Mouse (Mus musculus) heart, adult 8-10 months (tissue): ENCODE measurements around the gene Ccnl2. TPM values are rescaled to one million over a fixed set of nuclear protein-coding genes. Genes with fewer than 3 reads are reported as not detected.
"Not testable (repeated sequence)": the region's sequence is repeated elsewhere in the genome, so short reads cannot be mapped to it uniquely, and the experiment has no call there.

ENCODE experiments used
- DNase-seq: peaks from one replicate; pipeline ENCODE4 v3.0.0; 2022; ENCODE audit warnings: low spot score
- total RNA-seq, 4 experiments: library from RNA; stranded (reverse); gene quantifications; 2 replicates each; pipeline ENCODE4 v1.2.4; 2022

Ccnl2 gene
- 10 to 100 TPM; 20.3 to 30.7 (median 26.2) TPM for total RNA-seq

DNA sequence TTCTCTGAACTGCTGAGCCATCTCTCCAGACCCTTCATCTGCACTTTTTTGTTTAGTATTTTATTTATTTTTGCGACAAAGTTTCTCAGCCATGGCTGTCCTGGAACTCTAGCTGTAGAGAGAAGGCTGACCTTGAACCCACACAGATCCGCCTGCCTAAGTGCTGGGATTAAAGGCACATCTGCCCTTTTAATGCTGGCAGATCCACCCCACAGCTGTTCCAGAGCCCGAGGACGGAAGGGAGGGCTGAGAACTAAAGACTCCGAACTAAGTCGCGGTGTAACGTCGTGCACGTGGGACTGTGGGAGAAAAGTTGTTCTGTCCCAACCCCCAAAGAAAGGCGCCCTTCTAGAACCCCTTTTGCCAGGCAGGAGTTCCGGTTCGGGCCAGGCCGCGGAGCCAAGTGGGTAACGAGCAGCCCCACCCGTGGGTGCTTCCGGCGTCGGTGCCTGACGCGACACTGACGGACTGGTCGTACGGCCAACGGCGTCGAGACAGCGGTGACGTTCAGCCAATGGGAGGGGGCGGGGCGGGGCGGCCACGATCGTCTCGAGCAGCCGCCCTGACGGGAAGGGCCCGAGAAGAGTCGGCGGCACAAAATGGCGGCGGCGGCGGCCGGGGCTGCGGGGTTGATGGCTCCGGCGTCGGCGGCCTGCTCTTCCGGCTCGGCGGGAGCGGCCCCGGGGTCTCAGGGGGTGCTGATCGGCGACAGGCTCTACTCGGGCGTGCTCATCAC is at the start of gene Ccnl2:
Gene Ccnl2, plus strand, starts transcription at position 561 of the 736 bp plus-strand sequence.
- DNase-seq, result peak; percentile 92

DNA sequence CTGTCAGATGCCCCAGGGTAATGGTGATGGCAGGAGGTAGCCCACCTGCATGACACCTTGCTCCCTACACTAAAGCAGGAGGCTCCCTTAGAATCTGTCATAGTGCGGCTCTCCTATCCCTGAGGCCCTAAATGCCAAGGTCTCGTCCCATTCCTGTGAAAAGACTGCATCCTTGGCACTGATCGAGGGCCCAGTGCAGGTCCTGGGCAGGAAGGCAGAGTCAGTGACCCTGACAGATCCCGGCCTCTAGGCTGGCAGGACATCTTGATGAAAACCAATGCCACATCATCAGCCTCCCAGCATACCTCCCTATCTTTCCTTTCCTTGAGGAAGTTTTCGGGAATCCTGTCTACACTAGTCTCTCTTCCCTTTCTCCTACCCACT is 42.8 kb upstream of the Ccnl2 start:
- no peak for DNase-seq

DNA sequence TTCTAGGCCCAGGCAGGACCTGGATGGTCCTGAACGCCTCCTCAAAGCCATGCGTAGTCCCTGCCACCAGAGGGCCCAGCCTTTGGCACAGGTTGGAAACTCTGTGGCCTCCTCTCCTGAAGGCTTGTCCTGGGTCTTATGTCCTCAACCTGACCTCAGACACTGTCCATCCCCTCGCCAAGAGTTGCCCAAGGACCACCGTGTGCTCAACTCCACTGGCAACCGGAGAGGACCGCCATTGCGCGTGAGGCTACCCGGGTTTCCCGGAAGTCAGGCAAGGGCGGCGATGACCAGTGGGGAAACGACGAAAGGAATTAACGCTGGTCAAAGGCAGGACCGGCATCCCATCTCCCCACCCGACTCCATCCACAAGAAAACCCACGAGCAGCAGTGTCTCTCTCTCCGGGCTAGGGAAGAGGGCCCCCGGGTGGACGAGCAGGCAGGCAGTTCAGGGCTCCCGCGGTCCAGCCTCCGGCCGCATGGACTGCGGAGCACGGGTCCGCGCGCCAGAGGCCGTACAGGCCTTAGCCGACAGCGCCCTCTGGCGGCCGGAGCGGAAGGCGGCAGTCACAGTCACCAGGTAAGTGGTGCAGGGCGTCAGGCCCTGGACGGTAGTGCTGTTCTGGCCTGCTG is 42.3 kb upstream of the Ccnl2 start:
- peak; percentile 88 for DNase-seq

GRCm38 (mm10) chr4:155770626-155771025 is 41.7 kb upstream of the Ccnl2 start:
- DNase-seq, result no peak

DNA sequence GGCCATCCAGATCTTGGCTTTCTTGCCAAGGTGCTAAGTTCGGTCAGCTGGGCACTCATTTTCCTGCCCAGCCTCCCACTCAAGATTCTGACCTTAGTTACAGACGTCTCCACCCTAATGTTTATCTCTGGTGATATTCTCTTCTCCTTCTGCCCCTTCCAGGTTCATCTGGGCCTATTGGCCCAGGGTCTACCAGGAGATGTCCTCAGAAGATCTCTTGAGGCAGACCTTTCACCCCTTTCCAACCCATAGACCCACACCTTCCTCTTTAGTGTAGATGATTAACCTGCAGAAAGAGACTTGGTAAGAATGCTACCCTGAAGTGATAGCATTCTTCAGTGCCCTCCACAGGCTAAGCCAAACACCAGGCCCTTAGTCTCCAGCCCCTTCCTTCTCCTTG is 40.6 kb upstream of the Ccnl2 start:
- DNase-seq, result no peak

DNA sequence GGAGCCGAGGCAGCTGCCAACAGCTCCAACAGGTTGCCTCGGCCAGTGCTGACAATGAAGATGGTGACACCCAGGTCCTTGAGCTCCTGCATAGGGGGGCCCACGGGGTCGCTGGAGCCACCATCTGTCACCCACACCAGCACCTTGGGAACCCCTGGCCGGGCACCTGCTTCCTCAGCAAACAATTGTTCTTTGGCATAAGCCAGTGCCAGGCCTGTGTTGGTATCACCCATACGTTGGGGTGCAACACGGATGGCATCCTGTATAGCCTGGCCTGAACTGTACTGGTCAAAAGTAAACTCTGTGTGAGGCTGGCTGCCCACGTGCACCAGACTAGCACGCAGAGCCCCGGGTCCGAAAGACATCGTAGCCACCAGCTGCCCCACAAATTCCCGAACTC is 39.5 kb upstream of the Ccnl2 start:
- DNase-seq, result no peak

- no peak for DNase-seq
Measured at GRCm38 (mm10) chr4:155773335-155774078, 38.8 kb upstream of the Ccnl2 start.

GRCm38 (mm10) chr4:155774280-155774754 is 38.0 kb upstream of the Ccnl2 start, which contains the start of gene Vwa1:
Gene Vwa1 (minus strand): TSS chr4:155774698.
- DNase-seq, result peak; percentile 92

DNA sequence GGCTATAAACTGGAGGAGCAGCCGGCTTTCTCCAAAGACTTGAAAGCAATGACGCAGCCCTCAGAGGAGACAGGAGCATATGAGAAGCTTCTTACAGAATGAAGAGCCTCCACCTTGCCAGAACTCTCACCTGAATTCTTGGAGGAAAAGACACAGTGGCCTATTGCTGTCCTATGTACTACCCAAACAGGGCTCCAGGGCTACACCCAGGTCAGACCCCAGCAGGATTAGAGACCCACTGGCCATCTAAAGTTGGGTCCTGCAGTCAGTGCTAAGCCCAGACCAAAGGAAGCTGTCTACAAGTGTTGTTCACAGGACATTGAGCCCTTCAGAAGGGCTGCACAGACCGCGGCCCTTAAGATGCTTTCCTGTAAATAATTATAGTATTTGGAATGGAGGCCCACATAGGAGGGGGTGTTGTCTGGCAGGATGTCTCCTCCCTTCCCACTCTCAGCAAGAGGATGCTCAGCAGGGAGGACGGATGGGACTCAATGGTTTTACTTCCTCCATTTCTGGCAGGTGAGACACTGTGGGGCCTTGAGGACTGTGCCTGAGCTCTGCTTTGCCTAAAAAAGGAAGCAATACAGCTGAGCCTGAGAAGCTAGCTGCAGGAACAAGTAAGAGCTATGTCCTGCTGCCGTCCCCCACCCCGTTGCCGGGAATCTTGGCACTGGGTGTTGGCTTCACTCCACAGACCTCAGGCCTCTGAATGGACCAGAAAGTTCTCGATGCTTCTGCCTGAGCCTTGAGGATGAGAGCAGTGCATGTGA is 37.1 kb upstream of the Ccnl2 start:
- DNase-seq, result peak; percentile 90

- peak; percentile 56 for DNase-seq
Measured at GRCm38 (mm10) chr4:155775855-155776254, 36.4 kb upstream of the Ccnl2 start.

DNA sequence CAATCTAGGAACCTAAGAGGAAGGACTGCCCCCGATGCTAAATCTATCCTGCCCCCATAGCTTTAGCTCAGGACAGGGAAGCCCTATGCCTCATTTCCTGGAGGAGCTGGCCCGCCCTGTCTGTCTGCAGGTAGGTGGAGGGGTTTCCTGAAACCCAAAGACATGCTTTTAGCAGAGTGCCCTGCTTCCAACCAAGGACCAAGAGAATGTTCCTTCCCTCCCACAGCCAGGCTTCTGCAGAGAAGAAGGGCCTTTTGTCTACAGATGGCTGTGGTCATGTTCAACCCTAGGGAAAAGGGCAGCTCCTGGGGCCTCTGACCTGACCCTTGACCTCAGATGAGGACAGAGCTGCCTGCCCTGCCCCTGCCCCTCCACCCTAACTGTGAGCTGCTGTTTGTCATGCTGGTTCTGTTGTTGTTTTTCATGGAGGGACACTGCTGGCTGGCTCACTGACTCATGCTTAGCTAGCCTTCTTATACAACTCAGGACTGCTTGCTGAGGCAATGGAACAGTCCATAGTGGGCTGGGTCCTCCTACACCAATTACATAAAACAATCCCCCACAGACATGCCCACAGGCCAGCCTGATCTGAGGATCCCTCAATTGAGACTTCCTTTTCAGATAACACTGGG is 35.5 kb upstream of the Ccnl2 start:
- no peak for DNase-seq

GRCm38 (mm10) chr4:155777816-155778215 is 34.5 kb upstream of the Ccnl2 start:
- no peak for DNase-seq

GRCm38 (mm10) chr4:155779498-155779897 is 32.8 kb upstream of the Ccnl2 start:
- DNase-seq, result no peak

DNA sequence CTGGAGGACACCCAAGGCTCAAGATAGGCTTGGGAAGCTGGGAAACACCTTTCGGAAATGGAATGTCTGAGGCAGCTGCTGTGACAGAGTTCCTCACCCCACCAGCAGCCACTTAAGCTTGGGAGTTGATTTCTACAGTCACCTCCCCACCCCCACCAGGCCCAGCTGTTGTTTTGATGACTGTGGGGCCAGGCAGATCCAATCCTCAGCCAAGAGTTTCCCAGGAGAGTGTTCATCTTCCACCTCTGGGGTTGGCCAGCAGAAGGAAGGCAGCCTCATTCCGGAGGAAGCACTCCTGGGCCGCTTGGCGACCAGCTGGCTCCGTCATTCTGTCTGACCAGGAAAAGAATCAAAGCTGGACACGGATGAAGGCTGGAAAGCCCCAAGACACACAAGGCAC is 31.4 kb upstream of the Ccnl2 start:
- peak; percentile 88 for DNase-seq

- DNase-seq, result no peak
Measured at GRCm38 (mm10) chr4:155783486-155784080, 28.7 kb upstream of the Ccnl2 start.

- peak; percentile 87 for DNase-seq
Measured at GRCm38 (mm10) chr4:155784081-155784701, 28.1 kb upstream of the Ccnl2 start.

- no peak for DNase-seq
Measured at GRCm38 (mm10) chr4:155785246-155785645, 27.0 kb upstream of the Ccnl2 start.

GRCm38 (mm10) chr4:155785819-155786218 is 26.5 kb upstream of the Ccnl2 start, which contains the start of gene Tmem88b:
Gene Tmem88b (minus strand): TSS chr4:155785874.
- no peak for DNase-seq

DNA sequence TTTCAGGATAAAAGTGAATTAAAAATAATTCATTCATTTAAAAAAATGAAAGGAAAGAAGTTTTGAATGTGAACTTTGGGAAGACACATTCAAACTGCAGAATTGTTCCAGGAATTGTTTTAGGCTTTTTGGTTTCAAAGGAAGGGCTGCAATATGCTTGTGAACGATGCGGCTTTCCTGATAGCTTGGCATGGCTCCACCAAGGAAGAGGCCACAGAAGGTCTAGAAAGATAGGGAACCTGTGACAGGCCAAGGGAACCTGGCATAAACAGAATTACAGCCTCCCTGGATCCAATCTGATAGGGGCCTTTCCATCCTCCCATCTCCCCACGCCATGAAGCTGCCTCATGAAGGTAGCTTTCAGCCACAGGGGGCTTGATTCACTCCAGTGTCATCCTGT is 24.0 kb upstream of the Ccnl2 start:
- no peak for DNase-seq

- DNase-seq, result not testable (repeated sequence)
Measured at GRCm38 (mm10) chr4:155788833-155789232, 23.5 kb upstream of the Ccnl2 start.
